Mouse (Mus musculus): ENCODE measurements around the gene Tubb4b. TPM values are rescaled to one million over a fixed set of nuclear protein-coding genes. Genes with fewer than 3 reads are reported as not detected.

The Tubb4b gene
- total RNA-seq, 2 experiments from 2014 or later, result 484 to 492 TPM

- DNase-seq (ENCODE audit: extremely low spot score in 1 of 2, low spot score in 2 of 2), result peak in 1 of 2 experiments; percentile 92
- intact Hi-C loops (cut with DNase I), result no loop called here
Measured at GRCm38 (mm10) chr2:25196172-25196954, 28.1 kb downstream of the Tubb4b start, which contains the start of gene Tor4a. TSS of gene Tor4a (minus strand) at chr2:25196886.

DNA sequence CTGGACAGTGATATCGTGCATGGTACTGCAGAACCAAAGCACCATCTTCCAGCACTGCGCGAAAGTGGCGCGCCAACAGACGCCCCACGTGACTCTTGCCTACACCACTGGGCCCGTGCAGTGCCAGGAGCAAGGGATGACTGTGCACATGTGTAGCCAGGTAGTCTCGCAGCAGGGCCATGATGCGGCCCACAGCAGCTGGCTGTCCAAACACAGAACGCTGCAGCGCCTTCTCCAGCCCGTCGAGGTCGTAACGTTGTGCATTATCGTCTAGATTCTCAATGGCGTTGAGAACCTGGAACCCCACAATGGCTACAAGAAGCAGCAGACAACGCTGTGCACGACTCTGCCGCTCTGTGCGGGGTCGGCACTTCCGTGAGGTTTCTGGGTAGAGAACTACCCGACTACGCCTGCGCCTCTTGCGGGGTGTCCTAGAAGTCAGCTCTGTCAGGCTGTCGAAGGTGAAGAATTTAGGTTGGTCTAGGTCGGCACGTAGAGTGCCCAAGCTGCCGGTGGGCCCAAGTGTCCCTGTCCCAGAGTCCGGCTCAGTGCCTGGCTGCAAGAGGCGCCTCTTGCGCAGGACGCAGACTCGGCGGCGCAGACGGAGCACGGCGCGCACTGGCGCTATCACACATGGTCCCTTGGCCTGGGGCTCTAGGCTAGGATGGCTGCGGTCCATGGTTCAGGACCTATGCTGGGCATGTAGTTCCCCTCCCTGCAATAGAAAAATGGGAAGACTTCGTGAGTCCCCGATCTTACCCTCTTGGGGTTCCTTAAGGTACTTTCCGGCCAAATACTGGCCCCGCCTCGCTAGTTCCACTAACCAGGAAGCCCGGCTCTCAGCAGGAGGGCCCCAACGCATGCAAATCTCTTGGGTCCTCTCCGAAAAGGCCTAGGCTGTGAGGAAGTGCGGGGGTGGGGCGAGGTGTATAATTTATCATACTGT is 29.0 kb downstream of the Tubb4b start:
- peak in 1 of 2 experiments; percentile 86 for DNase-seq (ENCODE audit: extremely low spot score in 1 of 2, low spot score in 2 of 2)
- intact Hi-C loops (cut with DNase I), result loop anchor here (2.0 kb wide), 1 partner anchor 59 kb away; the partner anchor contains the start of gene Tmem203

- intact Hi-C loops (cut with DNase I), result loop anchor here (2.0 kb wide), 1 partner anchor 60 kb away; the partner anchor contains the start of gene Tmem203
- peak in 1 of 2 experiments; percentile 46 for DNase-seq (ENCODE audit: extremely low spot score in 1 of 2, low spot score in 2 of 2)
Measured at GRCm38 (mm10) chr2:25194486-25195171, 29.9 kb downstream of the Tubb4b start.

GRCm38 (mm10) chr2:25194006-25194405 is 30.5 kb downstream of the Tubb4b start:
- intact Hi-C loops (cut with DNase I), result loop anchor here (2.0 kb wide), 1 partner anchor 61 kb away; the partner anchor contains the start of gene Tmem203
- no peak for DNase-seq (ENCODE audit: extremely low spot score in 1 of 2, low spot score in 2 of 2)

- intact Hi-C loops (cut with DNase I), result no loop called here
- DNase-seq (ENCODE audit: extremely low spot score in 1 of 2, low spot score in 2 of 2), result peak; percentile 74 to 84
Measured at GRCm38 (mm10) chr2:25193330-25193770, 31.2 kb downstream of the Tubb4b start.

DNA sequence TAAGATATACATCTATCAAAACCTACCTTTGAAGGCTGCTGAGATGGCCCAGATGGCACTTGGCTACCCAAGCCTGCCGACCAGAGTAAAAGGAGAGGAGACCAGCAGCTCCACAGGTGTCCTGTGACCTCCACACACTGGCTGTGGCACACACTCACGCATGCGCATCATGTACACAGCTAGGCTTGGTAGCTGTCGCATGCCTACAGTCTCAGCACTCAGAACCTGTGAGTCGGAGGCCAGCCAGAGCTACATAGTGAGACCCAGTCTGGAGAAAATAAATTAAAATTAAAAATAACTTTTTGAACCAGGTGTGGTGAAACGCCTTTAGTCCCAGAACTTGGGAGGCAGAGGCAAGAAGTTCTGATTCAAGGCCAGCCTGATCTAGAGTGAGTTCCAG is 36.7 kb downstream of the Tubb4b start:
- intact Hi-C loops (cut with DNase I), result loop anchor here (5.0 kb wide), 3 partner anchors 61 to 216 kb away; partner anchors contain the start of gene Noxa1
- DNase-seq (ENCODE audit: extremely low spot score in 1 of 2, low spot score in 2 of 2), result no peak

- intact Hi-C loops (cut with DNase I), result loop anchor here (5.0 kb wide), 3 partner anchors 59 to 214 kb away; partner anchors contain the start of gene Noxa1
- DNase-seq (ENCODE audit: extremely low spot score in 1 of 2, low spot score in 2 of 2), result no peak
Measured at GRCm38 (mm10) chr2:25186575-25186930, 37.9 kb downstream of the Tubb4b start.

- DNase-seq (ENCODE audit: extremely low spot score in 1 of 2, low spot score in 2 of 2), result peak in 1 of 2 experiments; percentile 84
- intact Hi-C loops (cut with DNase I), result loop anchor here (5.0 kb wide), 3 partner anchors 59 to 214 kb away; partner anchors contain the start of gene Noxa1
Measured at GRCm38 (mm10) chr2:25185625-25186574, 38.6 kb downstream of the Tubb4b start.

GRCm38 (mm10) chr2:25184496-25184895 is 40.0 kb downstream of the Tubb4b start:
- DNase-seq (ENCODE audit: extremely low spot score in 1 of 2, low spot score in 2 of 2), result no peak

DNA sequence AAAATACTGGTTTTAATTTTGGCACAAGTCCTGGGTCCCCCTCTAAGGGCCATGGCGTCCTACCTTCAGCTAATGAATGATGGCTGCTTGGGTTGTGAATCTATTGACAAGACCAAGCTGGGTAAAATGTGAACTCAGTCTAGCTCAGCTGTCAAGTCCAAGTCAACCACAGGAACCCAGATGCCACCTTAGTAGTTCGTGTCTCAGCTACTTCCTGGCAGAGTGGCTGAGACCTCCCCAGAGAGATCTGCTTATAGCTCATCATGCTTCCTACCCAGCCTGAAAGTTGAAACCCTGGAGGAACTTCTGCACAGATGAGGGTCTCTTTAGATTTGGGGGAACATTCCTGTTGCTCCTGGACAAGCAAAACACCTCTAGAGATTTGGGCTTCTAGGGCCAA is 41.2 kb downstream of the Tubb4b start:
- intact Hi-C loops (cut with DNase I), result no loop called here
- no peak for DNase-seq (ENCODE audit: extremely low spot score in 1 of 2, low spot score in 2 of 2)

More at GRCm38 (mm10) chr2:25184496-25184895, 40.0 kb downstream of the Tubb4b start:
- intact Hi-C loops (cut with DNase I), result no loop called here

DNA sequence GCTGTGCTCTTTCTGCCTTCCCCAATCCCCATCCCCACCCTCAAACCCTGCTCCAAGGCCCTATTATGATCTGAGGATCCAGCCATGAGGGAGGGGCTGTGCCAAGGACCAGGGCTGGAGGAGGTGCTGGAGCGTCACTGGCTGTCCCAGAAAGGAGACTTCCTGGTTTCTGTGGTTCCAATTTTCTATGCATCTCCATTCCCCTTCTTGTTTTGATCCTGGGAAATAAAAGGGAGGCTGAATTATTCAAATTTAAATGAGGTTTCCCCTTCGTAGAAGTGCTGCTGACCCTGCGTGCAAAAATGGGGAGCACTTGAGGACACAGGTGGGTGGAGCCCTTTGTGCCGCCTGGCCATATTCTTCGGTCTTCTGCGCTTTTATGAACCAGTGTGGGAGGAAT is 41.8 kb downstream of the Tubb4b start:
- intact Hi-C loops (cut with DNase I), result no loop called here
- DNase-seq (ENCODE audit: extremely low spot score in 1 of 2, low spot score in 2 of 2), result peak; percentile 38 to 66

GRCm38 (mm10) chr2:25181891-25182397 is 42.6 kb downstream of the Tubb4b start:
- intact Hi-C loops (cut with DNase I), result no loop called here
- DNase-seq (ENCODE audit: extremely low spot score in 1 of 2, low spot score in 2 of 2), result no peak

- DNase-seq (ENCODE audit: extremely low spot score in 1 of 2, low spot score in 2 of 2), result peak; percentile 34 to 83
- intact Hi-C loops (cut with DNase I), result no loop called here
Measured at GRCm38 (mm10) chr2:25180973-25181890, 43.3 kb downstream of the Tubb4b start.

GRCm38 (mm10) chr2:25180478-25180903 is 44.0 kb downstream of the Tubb4b start, which contains the start of gene Nrarp:
TSS of gene Nrarp (plus strand) at chr2:25180758.
- intact Hi-C loops (cut with DNase I), result no loop called here
- peak; percentile 95 to 98 for DNase-seq (ENCODE audit: extremely low spot score in 1 of 2, low spot score in 2 of 2)

DNA sequence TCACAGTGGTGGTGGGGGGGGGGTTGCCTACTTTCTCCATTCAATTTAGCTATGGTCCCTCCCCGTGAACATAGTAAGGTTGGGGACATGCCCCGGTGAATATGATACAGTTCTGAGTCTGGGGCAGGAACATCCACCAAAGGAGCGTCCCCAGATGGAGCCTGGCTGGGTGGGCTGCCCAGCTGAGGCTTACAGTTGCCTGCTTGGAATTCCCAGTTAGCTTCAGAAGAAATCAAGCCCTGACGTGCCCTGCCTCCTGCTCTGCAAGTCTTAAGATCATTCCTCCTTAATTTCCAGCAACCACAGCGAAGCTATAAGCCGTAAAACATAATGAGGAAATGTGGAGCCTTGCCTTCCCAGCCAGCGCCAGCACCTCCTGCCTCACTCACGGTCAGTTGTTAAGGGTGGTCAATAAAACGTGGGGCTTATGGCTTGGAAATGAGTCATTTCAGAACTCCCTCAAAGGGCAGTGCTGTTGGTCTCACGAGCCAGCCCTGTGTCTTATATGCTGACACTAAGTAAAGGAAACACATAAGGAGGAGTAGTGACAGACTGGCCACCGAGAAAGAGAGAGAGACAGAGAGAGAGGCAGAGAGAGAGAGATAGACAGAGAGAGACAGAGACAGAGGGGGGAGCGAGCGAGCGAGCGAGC is 44.8 kb downstream of the Tubb4b start:
- DNase-seq (ENCODE audit: extremely low spot score in 1 of 2, low spot score in 2 of 2), result no peak
- intact Hi-C loops (cut with DNase I), result no loop called here

All from left cerebral cortex, postnatal 10 days (tissue).